Mouse (Mus musculus) naive thymus-derived CD4-positive, alpha-beta T cell, adult 2 months (primary cell): Measurements from ENCODE around the gene Zfp174.

ENCODE experiments used
- DNase-seq: peaks from one replicate; pipeline ENCODE4 v3.0.0-alpha.2; 2011; ENCODE audit warnings: low read depth

The Zfp174 gene

DNA sequence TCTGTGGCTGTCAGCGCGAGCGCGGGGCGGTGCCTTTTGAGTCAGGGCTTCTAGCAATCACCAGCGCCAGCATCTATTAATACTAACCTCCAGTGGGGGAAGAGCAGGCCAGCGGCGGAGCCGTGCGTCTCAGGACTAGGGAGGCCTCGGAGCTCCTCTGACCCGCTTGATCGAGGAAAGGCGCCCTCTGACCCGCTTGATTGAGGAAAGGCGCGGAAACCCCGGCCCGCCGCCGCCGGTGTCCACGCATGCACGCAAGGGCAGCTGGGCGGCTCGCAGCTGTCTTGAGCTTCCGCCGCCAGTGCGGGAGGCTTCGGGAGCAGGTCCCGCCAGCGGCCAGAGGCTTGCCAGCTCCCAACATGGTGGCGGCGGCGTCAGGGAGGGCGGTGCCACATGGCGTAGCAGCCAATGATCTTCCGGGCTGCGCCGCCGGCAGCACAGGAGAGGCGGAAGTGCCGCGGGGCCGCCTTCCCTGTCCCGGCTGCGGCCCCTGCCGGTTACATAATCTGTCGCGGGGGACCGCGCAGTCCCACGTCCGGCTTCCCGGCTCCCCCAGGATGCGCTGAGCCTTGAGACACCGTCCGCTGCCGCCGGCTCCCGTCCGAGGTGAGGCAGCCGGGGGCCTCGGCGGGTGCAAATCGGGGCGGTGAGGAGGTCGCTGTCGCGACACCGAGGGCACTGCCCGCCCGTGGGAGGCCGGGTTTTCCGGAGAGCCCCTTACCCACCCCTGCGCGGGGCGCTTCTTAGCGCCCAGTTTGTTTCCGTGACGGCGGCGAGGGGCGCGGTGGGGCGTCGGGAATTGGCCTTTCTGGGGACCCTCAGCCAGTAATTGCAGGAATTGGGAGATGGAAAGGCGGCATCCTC lies 37.4 kb downstream of the Zfp174 start, which contains the start of the genes Zfp597 and Gm20695:
Zfp597 (minus strand) TSS at position 361 of the 864 bp plus-strand sequence.
Gm20695 (plus strand) TSS at position 448 of the 864 bp plus-strand sequence.
- DNase-seq: peak; percentile 94

DNA sequence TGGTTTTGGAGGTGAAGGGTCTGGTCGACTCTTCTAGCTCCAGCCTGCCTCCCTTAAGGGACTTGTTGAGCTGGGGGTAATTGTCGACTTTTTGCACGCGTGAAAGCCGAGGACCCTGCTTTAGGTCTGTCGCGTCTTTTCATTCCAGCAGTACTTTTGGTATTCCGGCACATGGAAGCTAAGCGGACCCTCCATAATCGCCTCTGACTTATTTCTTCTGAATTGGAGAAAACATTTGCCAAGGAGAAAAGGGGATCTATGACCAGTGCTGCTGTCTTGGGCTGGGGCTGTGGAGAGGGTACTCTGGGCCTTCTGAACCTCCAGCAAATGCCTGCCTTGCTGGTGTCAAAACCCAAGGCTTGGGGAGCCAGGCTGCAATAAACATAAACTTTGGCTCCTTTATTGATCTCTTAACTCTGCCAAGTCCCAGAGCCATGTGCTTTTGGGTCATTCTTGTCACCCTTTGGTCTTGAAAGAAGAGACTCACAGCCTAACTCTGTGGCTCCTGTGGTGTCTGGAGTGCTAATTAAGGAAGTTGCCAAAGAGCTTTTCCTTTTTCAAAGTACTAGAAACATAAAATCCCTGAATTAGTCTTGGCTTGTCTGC lies 38.1 kb downstream of the Zfp174 start:
- DNase-seq: peak; percentile 34

DNA sequence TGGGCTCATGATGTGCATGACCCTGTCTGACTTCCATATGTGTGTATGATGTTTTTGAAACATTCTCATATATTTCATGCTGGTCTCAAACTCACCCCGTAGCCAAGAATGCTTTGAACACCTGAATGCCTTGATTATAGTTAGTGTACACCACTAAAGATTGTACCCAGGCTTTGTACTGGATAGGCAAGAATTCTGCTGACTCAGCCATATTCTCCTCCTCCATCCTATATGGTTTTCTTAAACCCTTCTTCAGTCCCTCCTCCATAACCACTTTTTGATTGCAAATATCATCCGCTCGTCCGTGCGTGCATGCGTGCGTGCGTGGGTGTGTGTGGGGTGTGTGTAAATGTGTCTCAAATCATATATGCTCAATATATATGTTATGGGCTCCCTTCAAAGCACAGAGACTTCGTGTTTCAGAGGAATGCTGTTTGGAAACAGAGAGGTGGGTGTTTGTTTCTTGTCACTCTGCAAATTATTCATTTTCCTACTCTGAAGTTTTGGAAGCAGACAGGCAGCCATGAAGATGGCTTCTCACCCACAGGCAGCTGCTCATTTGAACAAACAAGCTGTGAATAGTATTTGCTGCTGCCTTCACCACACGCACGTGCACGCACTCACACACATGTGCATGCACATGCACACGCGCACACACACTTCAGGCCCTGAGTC lies 44.7 kb downstream of the Zfp174 start:
- DNase-seq: no peak

DNA sequence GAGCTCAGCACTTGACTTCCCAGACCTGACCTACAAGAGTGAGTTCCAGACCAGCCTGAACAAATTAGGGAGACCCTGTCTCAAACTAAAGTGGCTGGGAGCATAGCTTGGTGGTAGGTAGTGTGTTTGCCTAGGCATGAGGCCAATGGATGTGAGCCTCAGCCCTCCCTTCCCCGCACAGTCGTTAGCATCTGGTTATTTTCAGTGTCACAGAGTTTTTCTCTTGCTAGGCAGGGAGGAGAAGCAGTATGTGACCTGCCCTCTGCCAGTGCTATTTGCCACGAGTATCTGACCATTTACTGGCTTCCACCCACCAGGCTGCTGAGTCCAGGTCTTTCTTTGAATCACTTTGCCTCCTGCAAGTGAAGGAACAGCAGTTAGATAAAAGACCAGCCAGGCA lies 46.7 kb downstream of the Zfp174 start:
- DNase-seq: no peak

DNA sequence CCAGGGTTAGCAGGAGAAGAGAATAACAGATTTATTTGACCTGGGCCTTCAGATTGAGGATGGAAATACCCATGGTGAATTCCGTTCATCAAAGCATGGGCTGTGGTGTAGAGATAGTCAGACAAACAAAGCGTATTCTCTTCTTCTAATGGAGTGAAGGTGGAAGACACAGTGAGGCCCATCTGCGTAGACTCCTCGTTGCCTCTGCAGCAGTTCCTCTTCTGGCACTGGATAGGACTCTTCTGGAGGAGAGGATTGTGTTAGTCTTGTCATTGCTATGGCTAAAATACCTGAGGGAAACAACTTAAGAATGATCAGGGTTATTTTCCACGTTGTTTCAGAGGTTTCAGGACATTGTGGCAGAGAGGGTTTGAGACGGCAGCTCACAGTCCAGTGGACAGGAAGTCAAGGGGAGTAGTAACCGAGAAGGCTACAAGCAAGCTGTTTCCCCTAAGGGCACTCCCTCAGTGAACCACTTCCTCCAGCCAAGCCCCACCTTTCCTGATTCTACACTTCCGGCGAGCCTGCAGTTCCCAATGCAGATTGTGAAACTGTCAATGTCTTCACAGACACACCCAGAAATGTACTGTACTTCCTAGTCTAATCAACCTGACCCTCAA lies 48.2 kb downstream of the Zfp174 start:
- DNase-seq: peak; percentile 59

DNA sequence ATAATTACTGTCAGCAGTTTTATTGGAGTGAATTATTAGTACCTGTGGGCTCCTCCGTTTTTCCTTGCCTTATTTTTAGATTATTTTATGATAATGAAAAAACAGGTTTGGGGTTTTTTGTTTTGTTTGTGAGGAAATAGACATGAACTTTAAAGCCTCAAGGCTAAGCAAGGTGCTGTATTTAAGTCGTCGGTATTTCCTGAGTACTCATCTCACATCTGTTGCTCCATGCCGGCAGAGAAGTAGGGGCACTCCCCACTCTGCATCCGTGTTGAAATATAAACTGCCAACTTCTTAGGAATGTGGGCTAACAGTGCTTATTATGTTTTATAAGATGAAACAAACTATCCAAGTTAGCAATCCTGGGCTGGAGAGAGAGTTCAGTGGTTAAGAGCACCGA lies 49.0 kb downstream of the Zfp174 start:
- DNase-seq: no peak

DNA sequence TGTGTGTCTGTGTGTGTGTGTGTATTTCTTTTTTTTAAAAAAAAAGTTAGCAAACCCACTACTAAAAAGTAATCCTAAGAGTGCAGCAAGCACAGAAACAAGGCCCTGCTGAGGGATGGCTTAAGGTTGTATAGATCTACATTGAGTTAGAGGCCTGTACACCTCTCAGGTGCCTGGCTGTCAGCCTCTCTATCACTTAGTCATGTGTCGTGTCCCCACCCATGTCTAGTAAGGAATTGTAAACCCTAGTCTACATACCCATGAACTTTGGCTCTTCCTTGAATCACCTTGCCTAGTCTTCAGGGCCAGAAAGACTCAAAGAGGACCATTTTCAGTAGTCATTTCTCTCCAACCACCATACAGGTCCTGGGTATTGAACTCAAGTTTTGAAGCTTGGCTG lies 49.5 kb downstream of the Zfp174 start:
- DNase-seq: no peak

DNA sequence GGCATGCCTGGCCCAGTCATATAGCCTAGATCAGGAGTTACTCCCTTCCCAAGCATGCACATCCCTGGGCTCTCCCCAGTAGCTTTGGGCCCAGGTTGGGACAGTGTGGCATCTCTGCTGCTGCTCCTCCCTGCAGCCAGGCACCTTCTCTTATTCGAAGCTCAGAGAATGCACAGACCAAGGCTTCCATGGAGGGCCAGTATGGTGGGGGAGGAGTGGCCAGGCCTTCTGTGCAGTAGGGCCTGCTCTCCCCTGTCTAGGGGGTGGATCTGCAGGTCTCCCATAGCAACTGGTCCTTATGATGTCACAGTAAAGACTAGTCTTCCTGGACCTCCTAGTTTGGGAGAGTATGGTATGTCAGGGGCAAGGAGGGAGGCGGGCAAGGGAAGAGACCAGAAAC lies 60.4 kb downstream of the Zfp174 start:
- no peak for DNase-seq
